Mouse (Mus musculus) MEL-GATA-1-ER (cell line): ENCODE measurements around the gene Car3.

ENCODE experiments used
- DNase-seq: peaks from one replicate; pipeline ENCODE4 v3.0.0-alpha.2; 2012; ENCODE audit warnings: low read depth; ENCODE audit errors: extremely low read depth

Car3 gene

GRCm38 (mm10) chr3:14876325-14876918 lies 13.1 kb downstream of the Car3 start:
- DNase-seq = no peak

DNA sequence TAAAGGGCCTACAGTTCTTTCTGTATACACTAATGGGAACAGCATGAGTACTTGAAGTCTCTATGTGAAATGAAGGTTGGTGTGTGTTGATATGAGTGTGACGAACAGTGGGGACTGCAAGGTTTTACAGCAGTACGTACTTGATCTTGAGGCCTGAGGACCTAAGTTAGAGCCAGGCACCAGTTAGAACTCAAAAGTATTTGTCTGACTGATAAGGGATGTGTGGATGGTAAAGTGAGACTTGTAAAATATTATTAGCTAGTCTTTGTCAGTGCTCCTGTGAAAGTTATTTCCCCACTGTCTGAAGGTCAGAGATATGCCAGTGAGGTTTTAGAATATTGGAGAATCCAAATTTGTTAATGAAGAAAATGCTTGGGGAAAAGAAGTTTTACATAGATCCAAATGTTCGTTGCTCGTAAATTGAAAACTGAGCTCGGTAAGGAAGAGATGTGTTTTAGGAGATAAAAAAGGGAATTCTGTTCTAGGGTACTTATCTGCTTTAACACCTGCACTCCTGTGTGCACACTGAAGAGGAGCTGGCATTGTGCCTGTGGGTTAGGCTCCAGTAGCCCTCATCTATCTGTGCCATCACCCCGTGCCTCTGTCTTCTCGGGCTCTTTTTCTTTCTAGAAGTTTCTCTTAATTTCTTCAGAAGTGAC lies 14.1 kb downstream of the Car3 start:
- DNase-seq = peak; percentile 93

- DNase-seq = peak; percentile 95
Observed at GRCm38 (mm10) chr3:14878749-14879223, 15.5 kb downstream of the Car3 start.

GRCm38 (mm10) chr3:14879293-14879692 lies 16.0 kb downstream of the Car3 start:
- DNase-seq = no peak

GRCm38 (mm10) chr3:14880277-14880676 lies 17.0 kb downstream of the Car3 start:
- no peak for DNase-seq

DNA sequence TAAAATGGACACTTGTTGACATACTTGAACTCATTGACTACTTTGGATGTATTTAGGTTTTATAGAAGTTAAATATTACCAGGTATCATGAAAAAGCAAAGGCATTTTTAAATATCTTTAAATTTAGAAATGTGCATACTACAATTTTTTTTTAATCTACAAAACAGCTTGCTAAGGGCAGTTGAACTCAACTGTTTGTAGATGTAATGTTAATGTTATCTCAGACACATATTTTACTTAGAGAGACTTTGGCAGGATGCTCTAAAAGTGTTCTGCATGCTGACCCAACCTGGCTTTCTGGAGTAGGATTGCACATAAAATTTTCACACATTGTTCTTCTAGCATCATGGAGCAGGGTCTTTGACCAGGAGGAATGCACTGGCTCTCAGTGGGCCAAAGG lies 18.7 kb downstream of the Car3 start:
- DNase-seq = no peak

GRCm38 (mm10) chr3:14882756-14883155 lies 19.4 kb downstream of the Car3 start:
- DNase-seq = peak; percentile 69

- no peak for DNase-seq
Observed at GRCm38 (mm10) chr3:14884826-14885225, 21.5 kb downstream of the Car3 start.

DNA sequence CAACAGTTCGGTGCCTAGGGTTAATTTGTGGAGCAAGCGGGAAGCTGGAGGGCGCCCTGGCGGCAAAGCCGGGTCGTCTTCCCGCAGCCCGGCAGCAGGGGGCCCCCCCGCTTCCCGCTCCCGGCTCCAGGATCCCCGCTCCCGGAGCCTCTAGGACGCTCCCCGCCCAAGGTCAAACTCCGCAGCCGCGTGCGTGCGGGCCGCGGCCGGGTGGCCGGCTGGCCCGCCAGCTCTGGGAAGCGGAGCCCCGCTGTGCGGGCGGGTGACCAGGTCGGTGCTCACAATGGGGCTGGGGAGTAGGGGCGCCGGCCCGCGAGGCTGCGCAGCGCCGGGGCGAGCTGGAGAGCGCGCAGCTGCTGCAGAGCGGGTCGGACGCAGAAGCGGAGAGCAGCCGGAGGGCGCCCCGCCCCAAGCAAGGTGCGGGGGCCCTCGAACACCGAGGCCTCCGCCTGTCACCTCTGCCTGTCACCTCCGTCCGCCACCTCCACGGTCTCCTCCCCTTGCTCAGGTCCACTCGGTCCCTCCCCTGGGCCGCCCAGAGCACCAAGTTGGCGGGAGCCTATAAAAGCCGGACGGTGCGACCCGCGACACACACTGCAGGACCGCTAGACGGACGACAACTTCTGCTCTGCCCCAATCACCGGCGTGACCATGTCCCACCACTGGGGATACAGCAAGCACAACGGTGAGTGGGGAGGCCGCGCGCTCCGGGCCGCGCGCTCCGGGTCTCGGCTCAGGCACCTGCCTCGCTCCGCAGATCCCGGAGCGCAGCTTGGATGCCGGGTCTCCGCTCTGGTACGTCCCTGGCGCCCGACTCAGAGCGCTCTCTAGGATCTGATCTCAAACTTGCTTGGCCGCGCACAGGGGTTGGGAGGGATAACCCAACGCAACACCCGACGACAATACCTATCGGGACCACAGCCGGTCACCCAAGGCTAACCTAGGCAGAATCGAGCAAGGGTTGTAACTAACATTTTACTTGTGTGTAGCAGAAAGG lies 23.1 kb downstream of the Car3 start, which contains the start of gene Car2:
TSS of gene Car2 (plus strand) at position 172 of the 997 bp plus-strand sequence.
- DNase-seq = no peak

DNA sequence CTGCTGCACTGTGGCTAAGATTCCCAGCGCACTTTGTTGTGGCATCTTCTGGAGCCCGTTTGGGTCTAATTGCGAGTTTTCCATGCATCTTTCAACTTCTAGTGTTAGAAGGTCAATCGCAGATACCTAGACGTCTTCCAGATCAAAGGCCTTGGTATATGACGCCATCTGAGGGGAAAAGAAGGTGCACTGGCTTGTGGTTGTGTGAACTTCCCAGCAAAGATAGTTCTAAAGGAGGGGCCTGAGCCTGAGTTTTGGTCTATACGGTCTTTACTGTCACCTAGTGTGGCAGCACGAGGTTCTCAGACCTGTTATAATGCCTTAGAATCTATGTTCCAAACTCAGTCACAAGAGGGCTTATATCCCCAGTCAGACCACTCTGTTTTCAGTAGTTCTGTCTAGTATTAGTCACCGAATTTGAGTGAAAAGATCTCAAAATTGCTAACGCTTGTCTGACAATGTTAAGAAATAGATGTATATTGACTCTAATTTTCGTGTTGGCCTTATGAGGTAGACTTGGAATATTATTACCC lies 23.9 kb downstream of the Car3 start:
- DNase-seq = no peak

GRCm38 (mm10) chr3:14887686-14888295 lies 24.5 kb downstream of the Car3 start:
- no peak for DNase-seq

DNA sequence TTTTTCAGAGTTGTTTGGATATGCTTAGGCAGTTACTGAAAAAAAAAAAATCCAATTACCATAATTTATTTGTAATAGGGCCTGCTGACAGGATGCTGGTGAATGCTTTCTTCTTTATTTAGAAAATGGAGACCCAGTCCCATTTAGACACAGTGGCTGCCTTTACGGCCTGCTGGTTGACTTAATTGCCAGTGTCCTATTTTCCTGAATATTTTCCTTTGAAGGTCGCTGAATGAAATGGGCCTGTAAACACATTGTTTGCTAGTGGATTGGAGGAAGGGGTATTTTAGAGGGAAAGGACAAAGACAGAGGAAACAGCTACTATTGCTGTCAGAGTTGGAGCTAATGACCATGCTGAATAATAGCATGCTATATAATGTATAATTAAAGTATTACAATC lies 25.2 kb downstream of the Car3 start:
- no peak for DNase-seq

GRCm38 (mm10) chr3:14889085-14889484 lies 25.8 kb downstream of the Car3 start:
- DNase-seq = no peak

- no peak for DNase-seq
Observed at GRCm38 (mm10) chr3:14889716-14890409, 26.6 kb downstream of the Car3 start.

- no peak for DNase-seq
Observed at GRCm38 (mm10) chr3:14892991-14893390, 29.7 kb downstream of the Car3 start.

DNA sequence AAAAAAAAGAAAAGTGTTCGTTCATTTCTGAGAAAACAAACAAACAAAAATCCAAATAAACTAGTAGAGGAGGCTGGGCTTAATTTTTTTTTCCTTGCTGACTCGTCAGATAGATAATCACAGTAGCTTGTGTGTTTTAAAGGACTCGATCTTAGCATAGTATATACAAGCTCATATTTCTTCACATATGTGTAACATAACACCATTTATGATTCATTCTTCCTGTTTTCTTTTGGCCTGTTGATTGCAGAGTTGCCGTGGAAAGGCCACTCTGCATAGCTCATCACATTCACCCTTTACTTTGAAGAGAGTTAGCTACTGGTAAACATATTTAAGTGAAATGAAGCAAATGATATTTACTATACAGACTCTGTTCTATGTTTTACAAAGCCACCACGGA lies 30.4 kb downstream of the Car3 start:
- DNase-seq = no peak

DNA sequence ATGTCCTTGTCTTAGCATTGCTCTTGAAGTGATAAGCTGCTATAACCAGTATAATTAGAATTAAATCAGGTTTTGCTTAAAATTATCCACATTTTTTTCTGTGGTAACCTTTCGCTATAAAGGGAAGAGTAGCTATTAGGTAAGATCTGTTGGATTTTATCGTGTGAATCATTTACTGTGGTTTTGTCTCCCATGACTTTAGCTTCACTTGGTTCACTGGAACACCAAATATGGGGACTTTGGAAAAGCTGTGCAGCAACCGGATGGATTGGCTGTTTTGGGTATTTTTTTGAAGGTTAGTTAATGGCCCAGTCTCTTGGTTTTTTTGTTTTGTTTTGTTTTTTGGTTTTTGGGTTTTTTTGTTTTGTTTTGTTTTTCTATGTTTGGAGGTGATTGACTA lies 32.0 kb downstream of the Car3 start:
- no peak for DNase-seq

GRCm38 (mm10) chr3:14897770-14898169 lies 34.5 kb downstream of the Car3 start:
- no peak for DNase-seq

DNA sequence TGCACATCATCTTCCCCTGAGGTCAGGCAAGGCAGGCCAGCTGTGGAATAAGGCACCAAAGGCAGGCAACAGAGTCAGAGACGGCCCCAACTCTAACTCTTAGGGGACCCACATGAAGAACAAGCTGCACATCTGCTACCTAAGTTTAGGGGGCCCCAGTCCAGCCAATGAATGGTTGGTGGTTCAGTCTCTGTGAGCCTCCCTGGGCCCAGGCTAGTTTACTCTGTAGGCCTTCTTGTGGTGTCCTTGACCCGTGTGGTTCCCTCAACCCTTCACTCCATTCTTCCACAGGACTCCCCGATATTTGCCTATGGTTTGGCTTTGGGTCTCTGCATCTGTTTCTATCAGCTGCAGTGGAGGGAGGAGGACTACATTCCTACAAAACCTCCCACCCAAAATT lies 40.1 kb downstream of the Car3 start:
- DNase-seq = no peak

DNA sequence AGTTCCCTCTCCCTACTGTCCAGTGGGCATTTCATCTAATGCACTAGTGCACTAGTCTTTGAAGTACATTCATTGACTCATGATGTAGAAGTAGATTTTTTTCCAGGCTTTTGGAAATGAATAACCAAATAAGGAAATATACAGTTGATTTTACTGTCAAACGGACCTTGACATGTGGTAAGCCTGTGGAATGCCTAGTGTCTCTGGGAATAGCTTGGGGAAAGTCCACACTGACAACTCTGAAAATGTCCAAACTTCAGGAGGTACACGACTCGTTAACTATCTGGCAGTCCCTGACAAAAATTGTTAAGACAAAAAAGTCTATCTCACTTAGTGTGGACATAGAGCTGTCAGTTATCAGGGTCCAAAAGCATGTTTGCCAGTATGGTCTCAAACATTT lies 40.9 kb downstream of the Car3 start:
- DNase-seq = no peak

DNA sequence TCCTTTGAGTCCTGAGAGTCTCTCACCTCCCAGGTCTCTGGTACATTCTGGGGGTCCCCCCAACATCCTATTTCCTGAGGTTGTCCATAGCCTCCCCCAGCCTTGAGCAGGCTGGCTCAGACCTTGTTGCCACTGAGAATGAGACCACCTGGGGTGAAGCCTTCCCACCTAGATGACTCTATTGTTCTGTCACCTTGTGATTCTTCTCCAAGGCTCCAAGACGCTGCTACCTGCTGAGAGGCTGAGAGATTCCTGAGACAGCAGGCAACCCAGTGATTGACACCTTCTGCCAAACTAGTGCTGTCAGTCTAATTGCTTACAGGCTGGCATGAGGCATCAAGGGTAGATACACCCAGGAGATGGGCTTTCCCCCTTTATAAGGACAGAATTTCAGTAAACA lies 44.0 kb downstream of the Car3 start:
- no peak for DNase-seq
